Mouse (Mus musculus) MEL (cell line): ENCODE data around the gene Pih1d2. TPM values are rescaled to one million over a fixed set of nuclear protein-coding genes. Genes with fewer than 3 reads are reported as not detected.

ENCODE experiments used
- DNase-seq: peaks from one replicate; pipeline ENCODE4 v3.0.0; 2011; ENCODE audit warnings: low read depth, low spot score
- H3K27ac ChIP-seq: 2 replicates; pipeline ENCODE4 v1.5.1; 2012; ENCODE audit warnings: low read depth, mild to moderate bottlenecking, control low read depth, low read length, moderate library complexity; ENCODE audit not compliant: control insufficient read depth
- H3K27me3 ChIP-seq, 2 experiments: fragments of 150-350 bp in 1 of 2; sonication (generic) in 1 of 2; 2 replicates each; pipeline ENCODE4 v1.6.1; 2012; ENCODE audit warnings: low read length in 2 of 2, mild to moderate bottlenecking in 2 of 2, improper control_type of control experiment in 1 of 2, moderate library complexity in 1 of 2; ENCODE audit not compliant: insufficient read depth in 2 of 2, control insufficient read depth in 1 of 2
- H3K36me3 ChIP-seq, 2 experiments: 2 replicates each; pipeline ENCODE4 v1.6.1; 2012 to 2014; ENCODE audit warnings: low read length in 2 of 2, improper control_type of control experiment in 1 of 2, inconsistent platforms in 1 of 2, mild to moderate bottlenecking in 1 of 2; ENCODE audit not compliant: insufficient read depth in 2 of 2, control insufficient read depth in 1 of 2
- H3K4me1 ChIP-seq, 2 experiments: fragments of 150-350 bp in 1 of 2; sonication (generic) in 1 of 2; 2 replicates each; pipeline ENCODE4 v1.6.1; 2012; ENCODE audit warnings: low read length in 2 of 2, improper control_type of control experiment in 1 of 2, mild to moderate bottlenecking in 1 of 2; ENCODE audit not compliant: insufficient read depth in 2 of 2, control insufficient read depth in 1 of 2
- H3K4me3 ChIP-seq, 2 experiments: fragments of 150-350 bp in 1 of 2; sonication (generic) in 1 of 2; 2 replicates each; pipeline ENCODE4 v1.5.1; 2012; ENCODE audit warnings: low read depth in 2 of 2, low read length in 2 of 2, mild to moderate bottlenecking in 2 of 2, moderate library complexity in 2 of 2, control low read depth in 1 of 2, improper control_type of control experiment in 1 of 2; ENCODE audit not compliant: control insufficient read depth in 1 of 2, insufficient read depth in 1 of 2
- H3K79me2 ChIP-seq: 2 replicates; pipeline ENCODE4 v1.6.1; 2012; ENCODE audit warnings: mild to moderate bottlenecking, low read length, moderate library complexity; ENCODE audit not compliant: control insufficient read depth, poor library complexity, insufficient read depth
- H3K9ac ChIP-seq: 2 replicates; pipeline ENCODE4 v1.6.1; 2012; ENCODE audit warnings: low read depth, mild to moderate bottlenecking, control low read depth, low read length, moderate library complexity; ENCODE audit not compliant: control insufficient read depth, poor library complexity, severe bottlenecking
- H3K9me3 ChIP-seq: fragments of 150-350 bp; sonication (generic); replicated peaks from 2 replicates; pipeline ENCODE4 v1.6.1; 2012; ENCODE audit warnings: mild to moderate bottlenecking, low read length, improper control_type of control experiment, moderate library complexity; ENCODE audit not compliant: insufficient read depth
- BHLHE40 ChIP-seq: IDR thresholded peaks from 2 replicates; pipeline ENCODE4 v1.6.1; 2012; ENCODE audit warnings: low read depth, mild to moderate bottlenecking, inconsistent platforms, low read length, improper control_type of control experiment, borderline replicate concordance
- CHD1 ChIP-seq: IDR thresholded peaks from 2 replicates; pipeline ENCODE4 v1.6.1; 2012; ENCODE audit warnings: low read depth, mild to moderate bottlenecking, inconsistent platforms, low read length, improper control_type of control experiment
- CHD2 ChIP-seq: IDR thresholded peaks from 2 replicates; pipeline ENCODE4 v1.6.1; 2011; ENCODE audit warnings: low read length, improper control_type of control experiment
- EP300 ChIP-seq, 2 experiments: IDR thresholded peaks; 2 replicates each; pipeline ENCODE4 v1.6.1; 2011; ENCODE audit warnings: improper control_type of control experiment in 2 of 2, low read length in 2 of 2, low read depth in 1 of 2, mild to moderate bottlenecking in 1 of 2
- GABPA ChIP-seq: IDR thresholded peaks from 2 replicates; pipeline ENCODE4 v1.6.1; 2012; ENCODE audit warnings: low read depth, mild to moderate bottlenecking, inconsistent platforms, low read length, improper control_type of control experiment, moderate library complexity
- GATA1 ChIP-seq: IDR thresholded peaks from 2 replicates; pipeline ENCODE4 v1.6.1; 2011; ENCODE audit warnings: low read depth, low read length, improper control_type of control experiment
- JUND ChIP-seq: IDR thresholded peaks from 2 replicates; pipeline ENCODE4 v1.6.1; 2011; ENCODE audit warnings: low read depth, mild to moderate bottlenecking, improper control_type of control experiment, low read length
- MAFK ChIP-seq: IDR thresholded peaks from 2 replicates; pipeline ENCODE4 v1.6.1; 2011; ENCODE audit warnings: low read depth, mild to moderate bottlenecking, low read length, improper control_type of control experiment, borderline replicate concordance
- MAX ChIP-seq: IDR thresholded peaks from 2 replicates; pipeline ENCODE4 v1.6.1; 2011; ENCODE audit warnings: low read length, improper control_type of control experiment
- MYB ChIP-seq: IDR thresholded peaks from 2 replicates; pipeline ENCODE4 v1.6.1; 2011; ENCODE audit warnings: mild to moderate bottlenecking, low read depth, low read length, improper control_type of control experiment
- MYC ChIP-seq: IDR thresholded peaks from 2 replicates; pipeline ENCODE4 v1.6.1; 2011; ENCODE audit warnings: low read depth, mild to moderate bottlenecking, low read length, improper control_type of control experiment, moderate library complexity
- NELFE ChIP-seq: IDR thresholded peaks from 2 replicates; pipeline ENCODE4 v1.6.1; 2011; ENCODE audit warnings: low read depth, low read length, improper control_type of control experiment
- NRF1 ChIP-seq: IDR thresholded peaks from 2 replicates; pipeline ENCODE4 v1.6.1; 2014; ENCODE audit warnings: low read depth, mild to moderate bottlenecking, inconsistent platforms, low read length, improper control_type of control experiment, moderate library complexity; ENCODE audit not compliant: poor library complexity, insufficient read depth, severe bottlenecking
- POLR2A ChIP-seq, 2 experiments: IDR thresholded peaks; 2 replicates each; pipeline ENCODE4 v1.6.1; 2011 to 2012; ENCODE audit warnings: low read length in 2 of 2, mild to moderate bottlenecking in 2 of 2, control low read depth in 1 of 2, improper control_type of control experiment in 1 of 2, low read depth in 1 of 2, moderate library complexity in 1 of 2; ENCODE audit not compliant: control insufficient read depth in 1 of 2, insufficient read depth in 1 of 2, poor library complexity in 1 of 2
- SIN3A ChIP-seq: IDR thresholded peaks from 2 replicates; pipeline ENCODE4 v1.6.1; 2012; ENCODE audit warnings: low read length, improper control_type of control experiment, inconsistent platforms
- SMC3 ChIP-seq: IDR thresholded peaks from 2 replicates; pipeline ENCODE4 v1.6.1; 2011; ENCODE audit warnings: low read depth, low read length, improper control_type of control experiment
- TAL1 ChIP-seq: IDR thresholded peaks from 2 replicates; pipeline ENCODE4 v1.6.1; 2012; ENCODE audit warnings: mild to moderate bottlenecking, inconsistent platforms, low read length, moderate library complexity, mixed read lengths
- TBP ChIP-seq: IDR thresholded peaks from 2 replicates; pipeline ENCODE4 v1.8.0; 2011; ENCODE audit warnings: low read depth, low read length, improper control_type of control experiment
- USF1 ChIP-seq: IDR thresholded peaks from 2 replicates; pipeline ENCODE4 v1.6.1; 2014; ENCODE audit warnings: low read depth, mild to moderate bottlenecking, inconsistent platforms, low read length, improper control_type of control experiment, moderate library complexity
- USF2 ChIP-seq, 2 experiments: IDR thresholded peaks; 2 replicates each; pipeline ENCODE4 v1.6.1; 2011 to 2012; ENCODE audit warnings: improper control_type of control experiment in 2 of 2, low read length in 2 of 2, borderline replicate concordance in 1 of 2, inconsistent platforms in 1 of 2, low read depth in 1 of 2, mild to moderate bottlenecking in 1 of 2; ENCODE audit not compliant: insufficient read depth in 1 of 2
- ZKSCAN1 ChIP-seq: IDR thresholded peaks from 2 replicates; pipeline ENCODE4 v1.6.1; 2012; ENCODE audit warnings: low read depth, mild to moderate bottlenecking, inconsistent platforms, low read length, improper control_type of control experiment, moderate library complexity
- ZMIZ1 ChIP-seq: IDR thresholded peaks from 2 replicates; pipeline ENCODE4 v1.6.1; 2012; ENCODE audit warnings: low read depth, mild to moderate bottlenecking, inconsistent platforms, low read length, improper control_type of control experiment, moderate library complexity
- ZNF384 ChIP-seq: IDR thresholded peaks from 2 replicates; pipeline ENCODE4 v1.6.1; 2012; ENCODE audit warnings: low read depth, mild to moderate bottlenecking, inconsistent platforms, low read length, improper control_type of control experiment
- polyA plus RNA-seq, 2 experiments: library from polyadenylated mRNA; stranded (reverse) in 1 of 2; unstranded in 1 of 2; fragments of >175 nt in 1 of 2; fragments of >200 nt in 1 of 2; gene quantifications; 2 replicates each; pipeline versions ENCODE4 v1.2.1 to v1.2.4; 2012; ENCODE audit warnings: low replicate concordance in 2 of 2, low read depth in 1 of 2; ENCODE audit not compliant: insufficient read length in 2 of 2, insufficient read depth in 1 of 2, missing spikeins in 1 of 2
- total RNA-seq: library from RNA; depleted of rRNA; stranded (reverse); fragments of 300-350 nt; gene quantifications from 2 replicates; pipeline ENCODE4 v1.2.3, GENCODE M21; 2012

The Pih1d2 gene
- total and polyA plus RNA-seq, 3 experiments, result 4.6 to 5.3 TPM; not detected in 1

DNA sequence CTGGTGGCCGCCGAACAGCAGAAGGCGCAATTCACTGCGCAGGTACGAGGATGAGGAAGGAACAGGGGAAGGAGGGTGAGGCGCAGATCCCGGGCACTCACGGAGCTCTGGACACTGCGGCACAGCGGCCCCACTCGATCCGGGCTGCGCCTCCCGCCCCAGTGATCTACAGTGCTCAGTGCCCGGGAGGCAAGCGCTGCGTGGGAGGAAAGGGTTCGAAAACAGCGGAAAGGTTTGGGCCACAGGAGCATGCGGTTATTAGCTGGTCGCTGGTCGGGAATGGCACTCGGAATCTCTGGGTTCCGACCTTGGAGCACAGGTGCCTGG lies 13.2 kb upstream of the Pih1d2 start:
- TF ChIP-seq SIN3A (peak; percentile 37), GABPA (no peak), MYC (no peak), POLR2A (IDR thresholded peaks at IDR 0.05; ENCODE audit: control insufficient read depth in 1 of 2, insufficient read depth in 1 of 2, low read depth in 1 of 2, low read length in 2 of 2, poor library complexity in 1 of 2) (peak in 1 of 2 experiments; percentile 88; a peak in 2 of 4 replicates)
- TF ChIP-seq, all 39 proteins: peak for 2
- no peak for DNase-seq
- Histone ChIP-seq H3K4me1 (peaks cover 1 to 23% of the 10 kb centered on the region in 2 experiments; a peak in 2 of 4 replicates), H3K27ac (peak overlapping the region; percentile 76), H3K9me3 (no peaks in the 10 kb centered on the region), H3K36me3 (peaks cover 27 to 28% of the 10 kb centered on the region in 2 experiments), H3K4me3 (peak overlapping the region; percentile 80 to 88), H3K9ac (peak overlapping the region; percentile 89), H3K27me3 (no peaks in the 10 kb centered on the region), H3K79me2 (peaks cover 49% of the 10 kb centered on the region)

DNA sequence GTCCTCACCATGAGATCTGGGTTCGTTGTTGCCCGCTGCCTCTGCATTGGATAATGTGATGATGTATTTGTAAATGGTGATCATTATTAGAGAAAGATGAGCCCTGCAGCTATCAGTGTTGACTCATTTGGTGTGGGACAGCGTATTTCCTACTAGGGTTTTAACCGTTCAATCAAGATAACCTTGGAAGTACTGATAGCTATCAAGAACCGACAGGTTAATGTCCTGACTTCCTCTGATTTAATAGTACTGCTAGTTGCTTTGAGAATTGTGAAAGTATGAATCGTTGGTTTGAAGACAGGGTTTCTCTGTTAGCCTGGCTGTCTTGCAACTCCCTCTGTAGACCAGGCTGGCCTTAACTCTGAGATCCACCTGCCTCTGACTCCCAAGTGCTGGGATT lies 12.8 kb upstream of the Pih1d2 start:
- Histone ChIP-seq H3K79me2 (peaks cover 49% of the 10 kb centered on the region), H3K36me3 (peaks cover 24 to 28% of the 10 kb centered on the region in 2 experiments), H3K9ac (peak overlapping the region; percentile 89), H3K9me3 (no peaks in the 10 kb centered on the region), H3K4me1 (peaks cover 1 to 23% of the 10 kb centered on the region in 2 experiments; a peak in 2 of 4 replicates), H3K27ac (peak overlapping the region; percentile 76), H3K4me3 (peak overlapping the region; percentile 80 to 88), H3K27me3 (no peaks in the 10 kb centered on the region)
- TF ChIP-seq GATA1, result peak; percentile 63
- TF ChIP-seq CHD1, result 0 out of 2 replicates have a peak, but pooled peaks have one; percentile 48
- no peak for TF ChIP-seq ZMIZ1
- no peak for TF ChIP-seq NRF1
- no peak for DNase-seq

DNA sequence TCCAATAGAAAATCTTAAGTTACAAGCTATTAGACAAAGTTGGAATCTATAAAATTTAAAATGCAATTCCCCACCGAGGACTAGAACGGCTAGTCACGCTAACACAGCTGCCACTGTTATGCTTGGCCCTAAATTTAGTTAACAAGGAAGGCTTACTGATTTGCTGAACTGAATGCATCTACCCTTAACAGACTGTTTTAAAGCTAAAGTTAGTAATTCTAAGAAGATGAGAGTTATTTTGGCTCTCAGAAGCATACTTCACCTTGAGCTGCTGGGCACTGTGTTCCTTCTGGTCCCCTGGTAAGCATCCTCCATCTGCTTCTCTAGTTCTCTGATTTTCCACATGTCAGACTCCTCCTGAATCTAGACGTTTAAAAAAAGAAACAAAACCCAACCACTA lies 5.0 kb upstream of the Pih1d2 start:
- Histone ChIP-seq H3K36me3 (peaks cover 18 to 20% of the 10 kb centered on the region in 2 experiments), H3K9ac (no peak overlapping the region), H3K4me1 (peaks cover 3 to 4% of the 10 kb centered on the region in 2 experiments; a peak in 3 of 4 replicates), H3K9me3 (no peaks in the 10 kb centered on the region), H3K27ac (no peak overlapping the region), H3K4me3 (no peak overlapping the region), H3K27me3 (no peaks in the 10 kb centered on the region), H3K79me2 (peaks cover 34% of the 10 kb centered on the region)
- no peak for DNase-seq
- TF ChIP-seq ZMIZ1 (no peak), NELFE (no peak), CHD1 (no peak), USF1 (no peak), BHLHE40 (no peak), POLR2A (IDR thresholded peaks at IDR 0.05; ENCODE audit: control insufficient read depth in 1 of 2, insufficient read depth in 1 of 2, low read depth in 1 of 2, low read length in 2 of 2, poor library complexity in 1 of 2) (no peak), MYB (no peak), SMC3 (no peak), SIN3A (no peak), USF2 (IDR thresholded peaks at IDR 0.05; ENCODE audit: borderline replicate concordance in 1 of 2, insufficient read depth in 1 of 2, low read depth in 1 of 2, low read length in 2 of 2) (no peak), MAX (no peak), ZKSCAN1 (no peak), CHD2 (no peak), EP300 (IDR thresholded peaks at IDR 0.05; ENCODE audit: low read depth in 1 of 2, low read length in 2 of 2) (no peak), ZNF384 (no peak), MAFK (no peak), JUND (no peak), TAL1 (no peak), TBP (no peak)
